Mouse (Mus musculus) thymus, postnatal 25 days (tissue): ENCODE measurements at regions not wholly inside any gene's neighbourhood (a gene's known extent, or its start where the extent isn't known, plus 50 kb on each side); places are given as distances from the start of the nearest gene placed in this dataset.

ENCODE experiments used
- DNase-seq: peaks from one replicate; pipeline ENCODE4 v3.0.0; 2022

DNA sequence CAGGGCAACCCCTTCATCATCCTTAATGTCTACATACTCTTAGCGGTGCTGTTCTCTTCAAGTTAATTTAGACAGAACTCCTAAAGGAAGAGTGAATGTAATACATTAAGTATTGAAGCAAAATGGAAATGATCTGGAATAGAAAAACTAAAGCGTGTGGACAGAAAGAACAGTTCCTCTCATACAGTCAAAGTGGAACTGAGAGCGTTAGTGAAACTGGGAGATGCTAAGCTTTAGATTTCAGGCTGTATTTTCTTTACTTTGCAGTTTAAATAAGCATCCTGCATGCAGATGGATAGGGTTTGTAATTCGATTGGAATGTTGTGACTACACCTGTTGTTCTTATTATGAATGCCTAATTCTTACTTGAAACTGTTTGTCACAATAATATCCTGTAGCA is 286.5 kb upstream of the Pitrm1 start:
- no peak for DNase-seq

DNA sequence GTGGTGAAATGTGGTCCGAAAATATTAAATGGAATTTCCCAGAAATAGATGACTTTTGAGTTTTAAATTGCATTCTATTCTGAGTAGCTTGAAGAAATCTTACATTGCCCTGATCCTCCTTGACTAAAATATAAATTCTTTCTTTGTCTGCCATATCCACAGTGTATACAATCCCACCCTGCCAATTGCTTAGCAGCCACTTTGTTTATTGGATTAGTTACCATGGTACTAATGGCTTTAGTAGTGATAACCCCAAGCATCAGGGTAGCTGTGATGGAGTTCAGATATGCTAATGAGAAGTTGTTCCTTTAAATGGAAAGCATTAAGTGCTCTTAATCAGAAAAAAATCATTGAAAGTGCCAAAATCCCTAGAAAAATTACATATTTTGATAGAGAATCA is 277.4 kb upstream of the Pitrm1 start:
- DNase-seq = no peak

DNA sequence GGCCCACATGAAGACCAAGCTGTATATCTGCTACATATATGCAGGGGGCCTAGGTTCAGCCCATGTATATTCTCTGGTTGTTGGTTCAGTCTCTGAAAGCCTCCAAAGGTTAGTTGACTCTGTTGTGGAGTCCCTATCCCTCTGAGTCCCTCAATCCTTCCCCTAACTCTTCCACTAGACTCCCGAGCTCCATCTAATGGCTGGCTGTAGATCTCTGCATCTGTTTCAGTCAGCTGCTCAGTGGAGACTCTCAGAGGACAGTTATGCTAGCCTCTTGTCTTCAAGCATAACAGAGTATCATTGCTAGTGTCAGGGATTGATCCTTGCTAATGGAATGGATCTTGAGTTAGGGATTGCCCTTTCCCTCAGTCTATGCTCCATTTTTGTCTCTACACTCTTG is 275.0 kb upstream of the Pitrm1 start:
- no peak for DNase-seq

DNA sequence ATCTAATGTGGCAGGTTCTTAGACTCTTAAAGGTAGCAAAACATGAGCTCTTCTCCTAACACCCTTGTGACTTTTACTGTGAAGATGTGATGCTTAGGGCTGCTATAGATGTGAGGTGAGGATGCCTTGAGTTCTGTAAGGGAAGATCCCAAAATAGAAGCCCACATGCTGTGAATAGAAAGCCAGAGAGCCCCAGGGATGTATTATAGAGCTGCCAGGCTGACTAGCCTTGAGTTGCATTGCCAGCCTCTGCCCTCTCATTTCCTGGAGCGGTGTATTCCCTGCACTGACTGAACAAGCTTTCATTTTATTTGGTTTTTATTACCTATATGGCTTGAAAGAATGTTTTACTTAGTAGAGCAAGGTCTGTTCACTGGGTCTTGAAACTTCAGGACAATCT is 267.9 kb upstream of the Pitrm1 start:
- no peak for DNase-seq

DNA sequence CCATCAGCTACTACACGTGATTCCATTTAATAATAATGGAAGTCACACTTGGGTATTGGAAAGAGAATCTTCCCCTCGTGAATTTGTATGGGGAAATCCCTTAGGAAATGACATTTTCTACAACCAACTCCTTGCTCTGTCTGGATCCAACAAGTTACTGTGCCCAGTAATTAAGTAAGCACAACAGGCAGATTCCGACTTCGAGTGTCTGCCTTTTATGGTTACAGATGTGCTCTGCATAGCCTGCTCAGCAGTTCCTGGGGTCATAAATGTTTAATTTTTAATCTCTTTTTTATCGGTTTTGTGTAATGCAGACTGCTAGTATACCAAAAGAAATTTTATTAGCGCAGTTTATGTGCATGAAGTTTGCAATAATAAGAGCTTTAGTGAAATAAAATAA is 259.8 kb upstream of the Pitrm1 start:
- no peak for DNase-seq

DNA sequence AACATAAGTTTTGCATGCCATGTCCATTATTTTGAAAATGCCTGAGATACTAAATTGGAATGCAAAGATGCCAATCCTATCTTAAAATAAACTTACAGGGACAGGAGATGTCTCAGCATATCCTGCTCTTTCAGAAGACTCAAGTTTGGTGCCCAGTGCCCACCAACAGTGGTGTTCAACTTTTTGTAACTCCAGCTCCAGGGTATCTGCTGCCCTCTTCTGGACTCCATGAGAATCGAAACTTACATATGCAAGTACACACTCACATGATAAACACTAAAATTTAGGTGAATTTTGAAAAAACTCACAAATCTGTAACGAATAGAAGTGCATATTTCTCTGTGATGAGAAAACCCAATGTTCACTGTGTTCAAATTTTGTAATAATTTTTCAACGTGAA is 255.9 kb upstream of the Pitrm1 start:
- DNase-seq = no peak

DNA sequence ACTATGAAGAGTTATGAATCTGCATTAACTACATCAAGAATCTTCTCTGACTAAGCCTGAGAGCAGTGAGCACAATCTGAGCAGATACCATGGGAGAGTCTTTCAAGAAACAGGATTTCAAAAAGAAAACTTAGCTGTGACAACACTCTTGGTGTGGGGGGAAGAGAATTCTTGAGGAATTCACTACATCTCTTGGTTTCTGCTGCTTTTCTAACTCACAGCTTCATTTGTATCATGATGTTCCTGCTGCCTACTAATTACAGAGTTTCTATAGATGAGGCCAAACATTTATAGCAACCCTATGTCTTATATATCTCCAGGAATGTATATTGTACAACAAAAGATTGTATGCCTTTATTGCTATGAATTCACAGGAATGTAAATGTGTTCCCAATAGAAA is 242.2 kb upstream of the Pitrm1 start:
- DNase-seq = no peak

DNA sequence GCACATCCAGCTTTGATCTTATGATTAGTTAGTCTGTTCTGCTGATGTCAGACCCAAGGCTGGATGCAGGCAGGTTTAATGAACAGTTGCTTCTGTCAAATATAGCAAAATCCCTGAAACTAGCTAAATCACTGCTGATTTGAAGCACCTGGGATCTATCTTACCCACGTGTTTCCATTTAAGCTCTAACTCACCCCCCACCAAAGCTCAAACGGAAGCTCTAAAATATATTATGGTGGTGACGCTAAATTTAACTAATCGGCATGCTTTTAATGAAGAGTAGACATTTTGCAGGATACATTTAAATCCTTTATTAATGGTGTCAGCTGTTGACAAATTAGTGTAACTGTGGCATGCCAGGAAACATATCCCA is 241.3 kb upstream of the Pitrm1 start:
- DNase-seq = no peak

DNA sequence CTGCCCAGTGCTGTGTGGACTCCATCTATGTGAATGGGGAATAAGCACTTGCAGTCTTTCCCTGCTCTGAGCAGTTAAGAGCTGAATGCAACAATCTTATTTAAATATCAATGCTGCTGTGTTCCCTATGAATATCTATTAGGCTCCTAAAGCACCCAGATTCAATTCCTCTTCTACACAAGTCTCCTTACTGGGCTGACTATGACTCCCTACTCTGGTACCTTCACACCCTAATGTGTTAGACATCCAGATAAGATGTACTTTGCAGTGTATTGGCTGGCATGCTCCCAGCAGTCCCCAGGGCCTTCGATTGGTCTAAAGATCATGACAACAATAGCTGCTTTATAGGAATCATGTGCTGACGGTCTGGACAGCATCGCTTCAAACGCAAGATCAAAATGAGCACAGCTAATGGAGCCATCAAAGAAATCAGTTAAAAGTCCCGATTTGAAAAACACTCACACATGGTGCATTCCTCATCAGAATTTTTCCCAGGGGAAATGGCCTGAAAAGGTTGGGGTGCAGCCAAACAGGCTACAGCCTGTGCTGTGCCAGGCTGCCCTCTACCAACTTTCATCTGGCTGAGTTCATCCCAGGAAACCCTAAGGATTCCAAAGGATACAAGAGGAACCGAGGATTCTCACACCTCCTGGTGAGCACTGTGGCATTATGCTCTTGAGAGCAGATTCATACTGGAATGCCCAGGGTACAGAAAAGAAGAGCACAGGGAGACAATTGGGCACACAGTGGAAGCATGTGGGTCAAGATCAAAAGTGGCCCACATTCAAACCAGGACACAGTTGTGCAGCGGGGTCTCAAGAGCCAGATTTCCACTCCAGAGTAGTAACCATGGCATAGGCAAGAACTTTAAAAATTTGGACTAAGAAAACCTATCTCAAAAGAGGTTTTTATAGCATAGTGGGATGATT is 240.7 kb upstream of the Pitrm1 start:
- DNase-seq = no peak

DNA sequence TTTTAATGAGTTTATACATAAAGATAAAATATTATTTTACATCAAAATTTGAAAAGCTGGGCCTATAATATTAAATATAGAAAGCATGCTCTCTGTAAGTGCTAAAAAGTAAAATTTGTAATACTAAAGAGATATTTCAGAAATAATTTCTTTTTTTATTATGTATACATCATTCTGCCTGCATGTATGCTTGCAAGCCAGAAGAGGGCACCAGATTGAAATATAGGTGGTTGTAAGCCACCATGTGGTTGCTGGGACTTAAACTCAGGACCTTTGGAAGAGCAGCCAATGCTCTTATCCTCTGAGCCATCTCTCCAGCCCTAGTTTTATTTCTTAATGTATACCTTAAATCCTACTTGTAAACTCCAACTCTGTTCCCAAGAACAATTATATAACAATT is 231.7 kb upstream of the Pitrm1 start:
- no peak for DNase-seq

DNA sequence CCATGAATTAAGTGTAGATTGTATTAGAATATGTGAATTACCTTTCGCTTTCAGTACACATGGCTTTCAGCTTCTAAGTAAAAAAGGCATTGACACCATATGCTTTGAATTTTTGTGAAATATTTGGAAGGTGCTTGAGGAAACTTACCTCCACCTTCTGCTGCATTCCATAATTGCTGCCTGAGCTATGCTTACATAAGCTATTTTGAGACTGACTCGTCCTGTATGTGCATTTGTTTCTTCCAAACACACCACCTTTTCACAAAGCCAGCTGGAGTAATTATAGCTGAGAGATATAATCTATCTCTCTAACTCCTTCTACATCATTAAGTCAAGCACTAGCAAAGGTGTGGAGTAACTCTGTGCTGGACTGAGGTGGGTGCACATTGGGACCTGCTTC is 224.0 kb upstream of the Pitrm1 start:
- no peak for DNase-seq

DNA sequence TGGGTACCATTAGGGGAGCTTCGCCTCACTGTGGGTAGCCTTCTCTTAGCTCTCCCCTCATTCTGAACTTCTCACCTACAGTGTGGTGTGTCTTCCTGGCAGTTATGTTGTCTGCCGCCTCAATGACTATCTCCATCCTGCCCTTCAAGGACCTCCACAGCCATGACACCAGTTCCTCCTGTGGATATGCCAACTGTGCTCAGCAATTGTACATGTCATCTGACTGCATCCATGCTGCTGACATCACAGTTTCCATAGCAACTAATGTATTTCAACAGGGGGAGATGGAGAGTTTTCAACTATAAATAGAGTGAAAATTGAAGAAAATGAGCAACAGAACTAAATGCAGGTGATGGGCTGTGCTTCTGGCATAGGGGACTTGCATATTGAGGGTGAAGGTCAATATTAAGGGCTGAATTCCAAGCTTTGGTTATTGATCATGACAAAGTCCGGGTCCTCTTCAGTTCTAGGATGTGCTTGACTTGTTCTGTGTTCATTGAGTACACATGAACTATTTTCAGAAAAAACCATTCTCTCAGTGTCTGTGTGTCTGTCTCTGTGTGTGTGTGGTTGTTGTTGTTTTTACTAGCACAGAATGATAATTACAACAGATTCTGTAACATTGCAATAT is 217.5 kb upstream of the Pitrm1 start:
- DNase-seq = no peak

DNA sequence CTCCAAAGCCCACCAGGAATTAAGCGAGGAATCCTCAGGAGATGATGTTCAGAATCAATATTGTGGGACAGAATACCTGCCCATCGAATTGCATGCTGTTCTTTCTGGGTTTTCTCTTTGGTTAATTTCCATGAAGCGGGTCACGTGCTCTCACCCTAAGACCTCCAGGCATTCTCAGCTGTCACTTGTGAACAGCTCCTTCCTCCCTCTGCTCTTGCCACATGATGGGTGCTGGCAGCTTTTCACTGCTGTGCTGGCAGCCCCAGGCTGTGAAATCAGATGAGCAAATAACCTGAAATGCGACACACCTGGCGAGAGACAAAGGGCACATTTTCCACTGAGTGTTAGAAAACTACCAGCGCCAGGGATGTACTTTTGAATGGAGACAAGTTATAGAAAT is 207.8 kb upstream of the Pitrm1 start:
- no peak for DNase-seq

DNA sequence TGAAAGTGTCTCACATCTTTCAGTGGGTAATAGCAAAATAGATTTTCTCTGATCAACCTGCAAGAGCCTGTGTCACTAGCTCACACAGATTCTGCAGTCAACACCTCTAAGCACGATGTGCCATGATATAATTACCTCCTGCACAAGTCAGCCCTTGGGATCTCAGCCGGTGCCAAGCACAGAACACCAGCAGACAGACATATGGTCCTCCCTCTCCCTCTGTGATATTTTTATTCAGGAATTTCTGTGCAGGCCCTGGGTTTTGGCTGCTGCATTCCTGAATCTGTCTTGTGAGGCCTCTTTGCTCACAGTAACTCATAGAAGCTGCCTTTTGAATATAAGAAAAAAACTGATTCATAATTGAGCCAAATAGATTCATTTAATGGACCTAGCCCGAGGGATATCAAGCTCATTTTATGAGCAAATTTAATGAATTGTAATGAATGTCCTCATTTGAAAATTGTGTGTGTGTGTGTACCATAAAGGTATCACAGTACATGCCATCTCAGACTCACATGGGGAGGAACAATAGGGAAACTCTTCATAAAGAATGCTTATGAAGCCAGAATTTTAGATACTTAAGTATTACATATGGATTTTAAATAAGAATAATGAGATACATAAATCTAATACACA is 206.7 kb upstream of the Pitrm1 start:
- no peak for DNase-seq

DNA sequence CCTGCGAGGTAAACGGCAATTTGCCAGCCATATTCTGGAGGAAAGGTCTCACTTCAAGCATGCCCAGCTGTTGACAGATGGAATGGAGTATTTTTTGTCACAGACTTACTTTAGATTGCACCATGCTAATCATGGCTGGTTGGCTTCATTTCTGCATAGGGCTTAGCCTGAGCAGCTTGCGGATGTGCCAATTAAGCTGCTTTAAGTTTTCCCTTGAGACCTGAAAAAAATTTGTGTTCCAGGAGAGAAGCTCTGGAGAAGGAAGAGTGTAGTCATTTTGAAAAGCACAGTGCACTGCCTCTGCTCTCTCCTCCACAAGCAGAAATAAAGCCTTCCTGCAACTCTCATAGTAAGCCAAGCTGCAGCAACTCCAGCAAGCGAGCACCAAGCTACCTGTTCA is 182.8 kb upstream of the Pitrm1 start:
- no peak for DNase-seq

DNA sequence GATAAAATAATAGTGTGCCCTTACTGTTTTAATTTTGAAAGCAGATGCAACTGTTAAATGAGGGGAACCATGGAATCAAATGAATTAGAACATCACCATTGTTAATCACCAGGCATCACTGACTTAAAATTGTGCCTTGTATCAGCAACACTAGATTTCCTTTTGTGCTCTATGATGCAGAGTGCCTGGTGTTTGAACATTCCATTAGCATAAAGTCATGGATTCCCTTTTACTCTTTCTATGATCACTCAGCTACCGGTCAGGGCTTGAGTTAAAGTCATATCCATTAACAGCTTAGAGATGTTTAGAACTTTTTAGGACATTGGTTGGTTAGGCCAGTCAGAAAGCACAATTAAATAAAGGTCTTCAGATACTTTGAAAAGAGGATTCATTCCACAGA is 180.3 kb upstream of the Pitrm1 start:
- no peak for DNase-seq

DNA sequence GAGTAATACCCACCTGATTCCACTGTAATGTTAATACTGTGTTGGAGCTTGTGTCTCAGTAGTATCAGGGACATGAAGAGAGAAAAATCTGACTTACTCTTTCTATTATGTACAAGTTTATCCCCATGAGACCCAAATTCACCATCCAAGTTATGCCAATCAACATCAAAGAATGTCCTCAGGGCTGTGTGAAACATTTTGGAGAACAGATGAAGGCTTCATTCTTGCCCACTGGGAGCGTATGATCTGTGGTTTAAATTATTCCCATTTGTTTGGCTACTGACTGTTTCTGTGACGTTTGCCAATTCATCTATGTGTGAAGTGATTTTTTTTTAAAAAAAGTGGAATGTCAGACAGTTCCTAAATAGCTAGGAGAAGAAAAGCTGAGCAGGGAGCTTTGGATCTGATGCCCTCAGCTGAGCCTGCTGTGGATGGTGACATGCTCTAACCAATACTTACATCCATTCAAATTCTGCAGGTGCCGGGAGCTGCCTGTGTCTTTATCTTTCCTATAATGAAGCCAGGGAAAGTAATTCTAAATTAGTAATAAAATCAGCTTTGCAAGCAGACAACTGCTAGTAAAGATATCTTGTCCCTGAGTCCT is 173.3 kb upstream of the Pitrm1 start:
- no peak for DNase-seq

DNA sequence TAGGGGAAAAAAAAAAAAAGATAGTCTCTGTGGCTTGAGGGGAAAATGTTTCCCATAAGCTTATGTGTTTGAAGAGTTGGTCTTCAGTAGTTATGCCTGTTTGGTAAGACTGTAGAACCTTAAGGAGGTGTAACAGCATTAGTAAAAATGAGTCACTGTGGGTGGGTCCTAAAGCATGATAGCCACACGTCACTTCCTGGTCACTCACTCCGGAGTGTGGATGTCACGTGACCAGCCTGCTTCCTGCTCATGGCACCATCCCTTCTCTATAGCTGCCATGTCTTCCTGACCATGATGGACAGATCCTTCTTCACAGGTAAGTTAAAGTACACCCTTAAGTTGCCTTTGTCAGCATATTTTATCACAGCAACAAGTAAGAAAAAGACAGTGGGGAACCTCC is 170.0 kb upstream of the Pitrm1 start:
- DNase-seq = no peak

DNA sequence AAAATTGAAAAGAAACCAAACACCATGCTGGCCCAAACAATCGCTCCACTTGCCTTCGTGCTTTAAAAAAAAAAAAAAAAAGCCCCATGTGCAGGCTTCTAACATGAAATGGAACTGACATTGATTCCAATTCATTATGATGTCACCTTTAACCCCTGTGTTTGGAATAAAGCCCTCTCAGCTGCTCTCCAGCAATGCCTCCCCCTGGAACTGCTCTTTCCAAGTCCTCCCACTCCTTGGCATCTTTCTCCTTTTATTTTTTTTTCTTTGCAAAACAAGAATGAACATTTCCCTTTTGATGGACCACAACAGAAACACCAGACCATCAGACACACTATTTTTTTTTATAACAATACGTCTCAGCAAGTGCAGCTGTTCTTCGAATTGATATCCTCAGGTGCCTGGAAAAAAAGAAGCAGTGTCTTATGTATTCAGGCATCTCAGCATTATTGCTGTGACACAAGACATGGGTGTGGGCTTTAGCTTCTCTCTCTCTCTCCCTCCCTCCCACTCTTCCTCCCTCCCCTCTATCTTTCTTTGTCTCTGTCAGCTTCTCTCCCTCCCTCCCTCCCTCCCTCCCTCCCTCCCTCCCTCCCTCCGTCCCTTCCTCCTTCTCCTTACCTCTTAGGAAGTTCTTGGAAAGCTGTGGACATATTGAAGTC is 152.3 kb upstream of the Pitrm1 start:
- no peak for DNase-seq

DNA sequence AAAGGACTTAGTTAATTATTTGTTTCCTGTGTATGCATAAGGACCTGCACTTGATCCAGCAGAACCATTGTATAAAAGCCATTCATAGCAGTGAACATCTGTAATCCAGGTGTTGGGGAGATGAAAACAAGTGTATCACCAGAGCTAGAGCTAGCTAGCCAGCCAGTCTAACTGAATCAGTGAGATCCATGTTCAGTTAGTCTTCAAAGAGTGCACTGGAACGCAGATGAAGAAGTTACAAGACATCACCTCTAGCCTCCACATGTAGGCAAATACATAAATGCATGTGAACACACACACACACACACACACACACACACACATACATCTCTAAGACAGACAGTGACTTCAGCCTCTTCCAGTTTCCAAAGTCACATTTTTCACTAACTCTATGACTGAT is 150.3 kb upstream of the Pitrm1 start:
- DNase-seq = no peak

DNA sequence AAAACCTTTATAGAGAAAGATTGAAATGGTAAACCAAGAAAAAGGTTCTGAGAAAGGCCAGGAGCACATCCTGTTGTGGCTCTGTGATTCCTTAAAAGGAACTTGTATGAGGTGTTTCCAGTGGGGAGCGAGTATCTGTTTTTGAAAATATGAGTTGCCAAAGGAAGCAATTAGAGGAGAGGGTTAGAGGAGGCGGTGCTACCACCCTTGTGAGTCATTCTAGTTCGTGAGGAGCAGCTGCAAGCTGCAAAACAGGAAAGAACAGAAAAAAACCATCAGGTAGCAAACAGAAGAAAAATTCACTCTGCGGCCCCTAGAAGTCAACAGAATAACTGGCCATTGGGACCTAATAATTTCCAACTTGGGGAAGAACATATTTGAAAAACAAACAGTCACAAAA is 116.1 kb upstream of the Pitrm1 start:
- DNase-seq = no peak

DNA sequence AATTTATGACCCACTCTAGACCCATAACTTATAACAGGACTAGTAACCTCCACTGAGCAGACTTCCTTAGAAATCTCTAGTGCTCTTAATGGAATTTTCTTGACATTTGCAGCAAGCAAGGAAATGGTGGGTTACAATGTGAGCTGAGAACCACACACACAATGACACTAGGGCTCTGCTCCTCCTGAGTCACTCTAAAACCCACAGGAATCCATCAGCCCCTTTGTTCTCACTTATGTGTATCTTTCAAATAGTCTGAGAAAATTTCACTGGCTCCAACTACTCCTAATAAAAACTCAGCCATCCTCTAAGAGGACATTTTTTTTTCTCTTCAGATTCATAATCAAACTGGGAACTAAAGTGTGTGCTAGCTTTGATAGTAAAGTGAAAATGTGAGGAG is 101.0 kb upstream of the Pitrm1 start:
- no peak for DNase-seq

DNA sequence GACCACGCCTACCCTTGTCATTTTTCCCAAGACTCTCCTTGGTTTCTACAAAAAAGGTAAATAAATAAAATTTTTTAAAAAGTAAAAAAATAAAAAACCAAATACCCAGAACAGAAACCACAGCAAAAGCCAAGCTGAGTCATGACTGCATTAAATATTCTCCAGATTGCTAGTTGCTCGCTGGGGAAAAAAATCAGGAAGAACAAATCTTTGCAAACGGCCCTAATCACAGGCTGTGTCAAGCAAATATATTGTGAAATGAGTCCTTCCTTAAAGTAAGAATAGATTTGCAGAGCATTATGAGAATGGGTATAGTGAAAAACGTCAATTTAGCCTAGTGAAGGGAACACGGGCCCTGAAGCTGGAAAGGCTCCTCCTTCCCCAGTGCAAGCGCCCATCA is 86.6 kb upstream of the Pitrm1 start:
- no peak for DNase-seq
